Mouse (Mus musculus) heart, postnatal 25 days (tissue): Measurements from ENCODE around the gene H3f3b. TPM values are rescaled to one million over a fixed set of nuclear protein-coding genes. Genes with fewer than 3 reads are reported as not detected.
A peak's percentile ranks its signal among the peaks of the same experiment; 100 is the strongest.
"Not testable (repeated sequence)": the region's sequence is repeated elsewhere in the genome, so short reads cannot be mapped to it uniquely, and the experiment has no call there.

Experiments used
- DNase-seq: peaks from one replicate; pipeline ENCODE4 v3.0.0; 2022; ENCODE audit warnings: low spot score
- intact Hi-C: fragments of 180-260 bp; cut with DNase I; formaldehyde crosslinking; loops from one replicate; pipeline ENCODE4 v1.15.1; 2025
- total RNA-seq, 2 experiments: library from RNA; stranded (reverse); gene quantifications; 2 replicates each; pipeline ENCODE4 v1.2.3; 2021

Gene H3f3b
- total RNA-seq, 2 experiments from 2014 or later = 128 to 130 TPM

GRCm38 (mm10) chr11:116023771-116024355 is 3.9 kb downstream of the H3f3b start:
- intact Hi-C loops = no loop called here

DNA sequence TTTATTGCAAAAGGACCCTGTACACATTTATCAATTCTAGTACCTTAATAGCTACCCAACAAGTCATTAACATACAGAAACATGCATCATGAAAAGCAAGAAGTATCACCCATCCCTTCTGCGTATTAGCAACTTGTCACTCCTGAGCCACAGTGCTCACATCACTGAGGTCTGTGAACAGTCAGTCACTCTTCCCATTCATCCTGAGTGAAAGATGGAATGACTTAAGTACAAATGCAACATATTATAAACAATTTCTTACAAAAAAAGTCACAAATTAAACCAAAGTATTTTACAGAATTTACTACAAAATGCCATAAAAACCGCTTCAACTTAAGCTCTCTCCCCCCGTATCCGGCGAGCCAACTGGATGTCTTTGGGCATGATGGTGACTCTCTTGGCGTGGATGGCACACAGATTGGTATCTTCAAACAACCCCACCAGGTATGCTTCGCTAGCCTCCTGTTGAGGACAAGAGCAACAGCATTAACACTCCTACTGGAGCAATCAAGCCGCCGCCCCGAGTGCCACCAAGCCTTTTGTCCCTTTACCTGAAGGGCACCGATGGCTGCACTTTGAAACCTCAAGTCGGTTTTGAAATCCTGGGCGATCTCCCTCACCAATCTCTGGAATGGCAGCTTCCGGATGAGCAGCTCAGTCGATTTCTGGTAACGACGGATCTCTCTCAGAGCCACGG is 4.5 kb downstream of the H3f3b start:
- intact Hi-C loops, DNase-seq: not testable (repeated sequence)

More at GRCm38 (mm10) chr11:116023771-116024355, 3.9 kb downstream of the H3f3b start:
- DNase-seq = peak; percentile 78

- DNase-seq = no peak
- intact Hi-C loops = no loop called here
Observed at GRCm38 (mm10) chr11:116022256-116022780, 5.4 kb downstream of the H3f3b start.

- no peak for DNase-seq
- intact Hi-C loops = no loop called here
Observed at GRCm38 (mm10) chr11:116021328-116022220, 6.2 kb downstream of the H3f3b start.

- DNase-seq = no peak
- intact Hi-C loops = no loop called here
Observed at GRCm38 (mm10) chr11:116020519-116020922, 7.2 kb downstream of the H3f3b start.

GRCm38 (mm10) chr11:116019976-116020411 is 7.8 kb downstream of the H3f3b start:
- DNase-seq = no peak
- intact Hi-C loops = no loop called here

DNA sequence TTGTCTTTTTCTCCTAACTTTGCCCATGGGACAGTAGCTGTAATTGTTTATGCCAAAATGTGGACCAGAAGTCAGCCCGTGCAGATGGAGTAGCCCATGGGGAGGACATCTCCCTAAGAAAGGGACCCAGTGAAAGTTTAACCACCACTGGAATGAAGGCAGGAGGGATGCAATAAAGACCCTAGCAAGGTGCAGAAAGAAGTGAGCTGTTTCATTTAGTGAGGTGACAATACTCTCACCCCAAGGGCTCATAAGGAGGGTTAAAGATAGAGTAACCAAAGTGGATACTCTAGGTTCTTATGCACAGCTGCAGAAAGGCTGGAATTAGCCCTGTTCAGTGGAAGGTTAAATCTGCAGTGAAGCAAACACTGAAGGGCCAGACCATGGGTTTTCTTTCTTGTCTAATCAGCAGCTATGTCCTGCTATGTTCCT is 8.4 kb downstream of the H3f3b start:
- no peak for DNase-seq
- intact Hi-C loops = no loop called here

GRCm38 (mm10) chr11:116018867-116019266 is 8.9 kb downstream of the H3f3b start:
- DNase-seq, intact Hi-C loops: not testable (repeated sequence)

DNA sequence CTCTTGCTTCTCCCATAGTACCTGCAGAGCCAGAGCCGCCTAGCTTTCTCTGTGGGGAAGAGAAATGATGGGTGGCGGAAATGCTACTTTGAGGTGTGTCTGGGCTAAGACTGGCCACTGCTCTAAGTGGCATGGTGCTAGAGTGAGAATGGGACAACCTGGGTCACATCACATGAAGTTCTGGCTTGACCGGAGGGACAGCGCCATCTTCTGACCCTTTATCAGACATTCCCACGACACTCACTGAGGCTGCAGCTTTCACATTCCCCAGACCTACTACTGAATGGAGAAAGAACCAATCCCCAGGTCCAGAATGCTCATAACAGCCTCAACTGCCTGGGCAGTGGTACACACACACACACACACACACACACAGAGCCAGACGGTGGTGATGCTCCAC is 9.7 kb downstream of the H3f3b start:
- no peak for DNase-seq
- intact Hi-C loops = no loop called here

GRCm38 (mm10) chr11:116014821-116015220 is 12.9 kb downstream of the H3f3b start:
- intact Hi-C loops = no loop called here
- DNase-seq = no peak

- intact Hi-C loops = no loop called here
- peak; percentile 85 for DNase-seq
Observed at GRCm38 (mm10) chr11:116012262-116012947, 15.4 kb downstream of the H3f3b start, which contains the start of gene Galk1. TSS of gene Galk1 (minus strand) at chr11:116012719.

DNA sequence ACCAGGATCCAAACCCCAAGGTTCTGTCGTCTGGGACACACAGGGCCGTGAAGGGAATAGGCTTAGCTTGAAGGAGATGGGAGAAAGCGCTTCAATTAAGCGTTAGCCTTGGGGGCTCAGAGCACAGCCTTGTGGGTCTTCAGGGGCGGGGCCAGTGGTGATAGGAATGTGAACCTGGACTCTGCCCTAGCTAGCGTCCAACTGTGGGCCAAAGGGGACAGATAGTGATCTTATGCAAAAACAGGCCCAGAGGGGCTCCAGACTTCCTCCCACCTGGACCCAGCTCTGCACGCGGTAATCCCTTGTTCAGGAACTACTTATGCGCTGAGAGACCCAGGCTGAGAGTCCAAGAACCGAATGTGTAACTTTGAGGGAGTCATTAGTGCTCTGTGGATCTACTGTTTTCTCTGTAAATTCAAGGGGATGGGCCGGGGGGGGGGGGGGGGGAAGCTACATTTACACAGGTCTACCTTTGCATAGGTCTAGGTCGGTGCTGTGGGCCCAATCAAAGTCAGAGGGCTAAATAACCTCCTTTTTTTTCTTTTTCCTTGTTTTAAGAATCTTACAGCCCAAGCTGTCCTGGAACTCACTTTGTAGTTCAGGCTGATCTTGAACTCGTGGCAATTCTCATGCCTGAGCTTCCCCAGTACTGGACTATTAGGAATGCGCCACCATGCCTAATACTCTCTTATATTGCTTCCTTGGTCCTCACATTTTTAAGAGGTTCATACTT is 16.1 kb downstream of the H3f3b start:
- intact Hi-C loops = no loop called here
- no peak for DNase-seq

- intact Hi-C loops = no loop called here
- DNase-seq = no peak
Observed at GRCm38 (mm10) chr11:116010948-116011347, 16.8 kb downstream of the H3f3b start.

DNA sequence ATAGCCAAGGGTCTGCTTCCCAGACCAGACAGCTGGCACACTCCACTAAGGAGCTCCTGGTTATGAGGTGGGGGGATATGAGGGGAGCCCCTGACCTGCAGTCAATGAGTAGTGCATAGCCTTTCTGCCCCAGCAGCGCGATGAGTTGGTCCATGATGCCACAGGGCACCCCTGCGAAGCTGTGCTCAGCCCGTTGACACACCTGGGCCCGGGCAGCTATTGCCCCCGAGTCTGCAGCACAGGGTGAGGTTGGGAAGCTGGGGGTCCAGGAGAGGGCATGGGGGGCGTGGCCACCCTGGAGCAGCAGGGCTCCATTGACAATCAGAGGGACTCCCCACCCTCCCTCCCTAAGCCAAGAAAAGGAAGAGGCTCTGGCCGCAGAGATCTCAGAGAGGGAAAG is 17.6 kb downstream of the H3f3b start:
- intact Hi-C loops = no loop called here
- no peak for DNase-seq

DNA sequence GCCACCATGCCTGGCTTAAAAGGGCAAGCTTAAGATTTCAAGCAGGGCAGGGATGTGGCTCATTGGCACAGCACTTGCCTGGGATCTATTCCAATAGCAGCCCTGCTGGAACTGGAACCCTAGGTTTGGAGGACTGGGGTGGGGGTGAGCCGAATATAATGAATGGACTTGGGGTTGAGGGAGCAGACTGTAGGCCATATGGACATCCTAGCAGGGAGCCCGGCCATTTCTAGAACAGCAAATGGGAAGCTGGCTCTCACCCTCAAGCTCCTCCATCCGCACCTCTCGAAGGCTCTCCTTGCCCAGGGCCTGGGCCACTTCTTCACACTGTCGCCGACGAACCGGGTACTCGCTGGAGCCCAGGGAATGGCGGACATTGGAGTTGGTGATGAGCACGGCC is 18.1 kb downstream of the H3f3b start:
- intact Hi-C loops = no loop called here
- no peak for DNase-seq

- intact Hi-C loops = no loop called here
- no peak for DNase-seq
Observed at GRCm38 (mm10) chr11:116008832-116009375, 18.9 kb downstream of the H3f3b start.

- intact Hi-C loops = no loop called here
- no peak for DNase-seq
Observed at GRCm38 (mm10) chr11:116008411-116008810, 19.4 kb downstream of the H3f3b start.

- DNase-seq = no peak
- intact Hi-C loops = no loop called here
Observed at GRCm38 (mm10) chr11:116007095-116007850, 20.5 kb downstream of the H3f3b start.
